Mouse (Mus musculus) lung, adult 2 months (tissue): ENCODE data around the gene Gm20736. TPM values are rescaled to one million over a fixed set of nuclear protein-coding genes. Genes with fewer than 3 reads are reported as not detected.
"Not testable (repeated sequence)": the region's sequence is repeated elsewhere in the genome, so short reads cannot be mapped to it uniquely, and the experiment has no call there.

ENCODE experiments used
- DNase-seq: peaks from one replicate; pipeline ENCODE4 v3.0.0; 2022
- H3K4me1 ChIP-seq: fragments of 200-500 bp; 2 replicates; pipeline ENCODE4 v1.6.1; 2011; ENCODE audit warnings: low read length; ENCODE audit not compliant: control insufficient read depth, insufficient read depth
- H3K4me3 ChIP-seq: fragments of 200-500 bp; replicated peaks from 2 replicates; pipeline ENCODE3; 2011; ENCODE audit warnings: low read depth, mild to moderate bottlenecking, control low read depth, low read length; ENCODE audit errors: extremely low read depth
- WGBS: fragments of 180-500 bp; shearing (Covaris S2); methylation state at CpG from one replicate; pipeline ENCODE4 v1.1.7; 2018; 5-methylcytosine and 5-hydroxymethylcytosine counted together
- polyA plus RNA-seq: library from polyadenylated mRNA; depleted of rRNA; stranded (reverse); fragments of >200 nt; gene quantifications from 2 replicates; pipeline ENCODE4 v1.2.3, GENCODE M21; 2012; rRNA removed

The Gm20736 gene
- polyA plus RNA-seq, result not detected in 2 replicates

GRCm38 (mm10) chrY:65377390-65377789, at the start of gene Gm20736:
Gene Gm20736 (plus strand): TSS chrY:65377690.
- WGBS, result no CpG with 5 or more reads among the region's 5 CpGs
- DNase-seq, result not testable (repeated sequence)

More at GRCm38 (mm10) chrY:65377390-65377789, at the start of gene Gm20736:
- not testable (repeated sequence) for H3K4me3 ChIP-seq, H3K4me1 ChIP-seq

Other genes with a start within 250 kb of the Gm20736 start
- gene Gm20924, start 170.2 kb upstream of the Gm20736 start, polyA plus RNA-seq, result not detected in 2 replicates